Mouse (Mus musculus): ENCODE results near the gene AL731706.1.
A peak's percentile ranks its signal among the peaks of the same experiment; 100 is the strongest.
"Not testable (repeated sequence)": the region's sequence is repeated elsewhere in the genome, so short reads cannot be mapped to it uniquely, and the experiment has no call there.

The AL731706.1 gene

GRCm38 (mm10) chr2:136891068-136891950, at the start of gene AL731706.1, which contains the start of the genes Slx4ip and Mkks:
Gene AL731706.1, minus strand, starts transcription at chr2:136891389.
Gene Slx4ip, plus strand, starts transcription at chr2:136891218.
Gene Mkks, minus strand, starts transcription at chr2:136891389.
- DNase-seq (ENCODE audit: low spot score): peak; percentile 99

- DNase-seq (ENCODE audit: low spot score): no peak
Observed at GRCm38 (mm10) chr2:136938249-136938648, 47.1 kb upstream of the AL731706.1 start.

GRCm38 (mm10) chr2:136936391-136937288, 45.5 kb upstream of the AL731706.1 start:
- no peak for DNase-seq (ENCODE audit: low spot score)

GRCm38 (mm10) chr2:136921003-136921408, 29.8 kb upstream of the AL731706.1 start:
- DNase-seq (ENCODE audit: low spot score): no peak

GRCm38 (mm10) chr2:136920257-136920993, 29.2 kb upstream of the AL731706.1 start:
- no peak for DNase-seq (ENCODE audit: low spot score)

GRCm38 (mm10) chr2:136919433-136919832, 28.2 kb upstream of the AL731706.1 start:
- no peak for DNase-seq (ENCODE audit: low spot score)

- no peak for DNase-seq (ENCODE audit: low spot score)
Observed at GRCm38 (mm10) chr2:136914334-136914902, 23.2 kb upstream of the AL731706.1 start.

GRCm38 (mm10) chr2:136913021-136913420, 21.8 kb upstream of the AL731706.1 start:
- DNase-seq (ENCODE audit: low spot score): no peak

- no peak for DNase-seq (ENCODE audit: low spot score)
Observed at GRCm38 (mm10) chr2:136911958-136912411, 20.8 kb upstream of the AL731706.1 start.

- DNase-seq (ENCODE audit: low spot score): no peak
Observed at GRCm38 (mm10) chr2:136909298-136909697, 18.1 kb upstream of the AL731706.1 start.

- DNase-seq (ENCODE audit: low spot score): no peak
Observed at GRCm38 (mm10) chr2:136908596-136908995, 17.4 kb upstream of the AL731706.1 start.

- DNase-seq (ENCODE audit: low spot score): no peak
Observed at GRCm38 (mm10) chr2:136896131-136896530, 4.9 kb upstream of the AL731706.1 start.

- DNase-seq (ENCODE audit: low spot score): no peak
Observed at GRCm38 (mm10) chr2:136894494-136894893, 3.3 kb upstream of the AL731706.1 start.

GRCm38 (mm10) chr2:136891951-136892371, 772 bp upstream of the AL731706.1 start:
- DNase-seq (ENCODE audit: low spot score): peak; percentile 86

GRCm38 (mm10) chr2:136890716-136891067, 497 bp downstream of the AL731706.1 start:
- not testable (repeated sequence) for DNase-seq (ENCODE audit: low spot score)

GRCm38 (mm10) chr2:136886846-136887245, 4.3 kb downstream of the AL731706.1 start:
- DNase-seq (ENCODE audit: low spot score): no peak

GRCm38 (mm10) chr2:136885579-136885978, 5.6 kb downstream of the AL731706.1 start, which contains the start of gene AL731706.2:
Gene AL731706.2, minus strand, starts transcription at chr2:136885679.
- no peak for DNase-seq (ENCODE audit: low spot score)

GRCm38 (mm10) chr2:136854543-136855388, 36.4 kb downstream of the AL731706.1 start:
- no peak for DNase-seq (ENCODE audit: low spot score)

GRCm38 (mm10) chr2:136850366-136850765, 40.8 kb downstream of the AL731706.1 start:
- DNase-seq (ENCODE audit: low spot score): no peak

GRCm38 (mm10) chr2:136837994-136838393, 53.2 kb downstream of the AL731706.1 start:
- DNase-seq (ENCODE audit: low spot score): no peak

Measured in ovary, postnatal 14 days (tissue).